In the genomic region with DNA sequence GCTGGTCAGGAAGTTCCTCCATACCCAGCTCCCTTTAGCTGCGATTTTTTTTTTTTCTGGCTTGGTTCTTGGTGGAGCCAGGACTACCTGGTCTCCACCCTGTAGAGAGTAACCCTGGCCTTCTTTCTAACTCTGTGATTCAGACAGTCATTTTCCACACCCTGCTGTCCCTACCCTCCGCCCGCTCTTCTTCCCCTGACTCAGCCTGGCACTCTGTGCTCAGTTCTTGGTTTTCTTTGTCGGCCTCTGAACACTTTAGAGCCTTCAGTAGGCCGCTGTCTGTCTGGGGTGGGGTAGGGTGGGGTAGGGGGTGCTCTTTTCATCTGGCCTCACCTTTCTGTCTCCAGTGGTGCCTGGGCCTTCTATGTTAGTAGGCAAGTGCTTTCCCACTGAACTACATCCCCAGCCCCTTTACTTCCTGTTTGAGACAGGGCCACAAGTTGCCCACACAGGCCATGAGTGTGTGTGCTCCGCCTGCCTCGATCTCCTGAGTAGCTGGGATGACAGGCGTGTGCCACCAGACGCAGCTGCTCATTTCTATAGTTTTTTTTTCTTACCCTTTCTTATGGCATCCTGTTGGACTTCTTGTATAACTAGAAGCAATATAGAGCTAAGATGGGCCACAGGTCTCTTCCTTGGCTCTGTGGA, we compare ENCODE assay signal across 13 mouse cellular contexts. TPM values are rescaled to one million over a fixed set of nuclear protein-coding genes. Genes with fewer than 3 reads are reported as not detected.
A peak's percentile ranks its signal among the peaks of the same experiment; 100 is the strongest.
DNase-seq lines count a peak whose midpoint lies in the region; ATAC-seq lines count a peak whose summit lies in the region.
"Had no signal": no experiment of that assay in that cellular context is flagged by ENCODE, and none has a peak within 500 bp of the region (broad histone marks: within the 10 kb centered on the region; RNA-seq: fewer than 3 reads in every experiment).

No protein-coding gene starts in this region.

- no peak overlapping the region for H3K27ac ChIP-seq in hindbrain, embryonic 13.5 days
- H3K27ac ChIP-seq in hindbrain, embryonic 12.5 days, result no peak overlapping the region
- peak overlapping the region; percentile 83 for H3K27ac ChIP-seq in embryonic facial prominence, embryonic 15.5 days (replicated peaks)
- H3K27ac ChIP-seq: limb, embryonic 12.5 days; neural tube, embryonic 15.5 days had no signal

- H3K9ac ChIP-seq in hindbrain, embryonic 13.5 days, result 0 out of 2 replicates have a peak overlapping the region, but pooled peaks have one; percentile 35
- H3K9ac ChIP-seq in hindbrain, embryonic 12.5 days, result no peak overlapping the region
- H3K9ac ChIP-seq in embryonic facial prominence, embryonic 15.5 days, result no peak overlapping the region
- H3K9ac ChIP-seq: limb, embryonic 12.5 days; neural tube, embryonic 15.5 days had no signal

- no peak for ATAC-seq in hindbrain, embryonic 13.5 days (ENCODE audit: low FRiP score)
- no peak for ATAC-seq in hindbrain, embryonic 12.5 days (ENCODE audit: low FRiP score)
- ATAC-seq in CD4-positive, CD25-positive, alpha-beta regulatory T cell, adult 4 months, result peak; percentile 50
- ATAC-seq in embryonic facial prominence, embryonic 15.5 days (ENCODE audit: insufficient number of reproducible peaks, low FRiP score, low TSS enrichment, low read depth), result no peak
- 0 out of 2 replicates have a peak, but pooled peaks have one; percentile 46 for ATAC-seq in monocyte, adult 5-6 weeks (replicated peaks; ENCODE audit: insufficient number of reproducible peaks, low FRiP score, low TSS enrichment, poor library complexity, severe bottlenecking)

- H3K9me3 ChIP-seq in hindbrain, embryonic 13.5 days, result no peaks in the 10 kb centered on the region
- no peaks in the 10 kb centered on the region for H3K9me3 ChIP-seq in hindbrain, embryonic 12.5 days (replicated peaks)
- H3K9me3 ChIP-seq in embryonic facial prominence, embryonic 15.5 days (replicated peaks), result no peaks in the 10 kb centered on the region
- H3K9me3 ChIP-seq: limb, embryonic 12.5 days; neural tube, embryonic 15.5 days had no signal

- H3K4me3 ChIP-seq in hindbrain, embryonic 13.5 days, result no peak overlapping the region
- no peak overlapping the region for H3K4me3 ChIP-seq in hindbrain, embryonic 12.5 days
- H3K4me3 ChIP-seq in embryonic facial prominence, embryonic 15.5 days (replicated peaks), result no peak overlapping the region
- H3K4me3 ChIP-seq: limb, embryonic 12.5 days; neural tube, embryonic 15.5 days had no signal

- peaks cover 57% of the 10 kb centered on the region for H3K4me1 ChIP-seq in hindbrain, embryonic 13.5 days (replicated peaks)
- peaks cover 44% of the 10 kb centered on the region for H3K4me1 ChIP-seq in hindbrain, embryonic 12.5 days
- H3K4me1 ChIP-seq in embryonic facial prominence, embryonic 15.5 days, result peaks cover 82% of the 10 kb centered on the region

- WGBS in hindbrain, embryonic 13.5 days, result 86% methylated on average over 9 of the region's 9 CpGs
- 84% methylated on average over 9 of the region's 9 CpGs for WGBS in hindbrain, embryonic 12.5 days
- 61% methylated on average over 9 of the region's 9 CpGs for WGBS in embryonic facial prominence, embryonic 15.5 days

- DNase-seq in cerebellum, adult 9-11 months, result no peak
- DNase-seq in layer of hippocampus, adult 9-10 months (ENCODE audit: low spot score), result no peak
- DNase-seq in cerebellum, postnatal 36 days, result no peak
- DNase-seq: cerebellum, postnatal 14 days had no signal

- no peaks in the 10 kb centered on the region for H3K27me3 ChIP-seq in hindbrain, embryonic 13.5 days
- no peaks in the 10 kb centered on the region for H3K27me3 ChIP-seq in hindbrain, embryonic 12.5 days
- no peaks in the 10 kb centered on the region for H3K27me3 ChIP-seq in embryonic facial prominence, embryonic 15.5 days
- H3K27me3 ChIP-seq: limb, embryonic 12.5 days; neural tube, embryonic 15.5 days had no signal

- H3K4me2 ChIP-seq in hindbrain, embryonic 13.5 days, result no peak overlapping the region
- H3K4me2 ChIP-seq in hindbrain, embryonic 12.5 days (replicated peaks), result no peak overlapping the region
- H3K4me2 ChIP-seq in embryonic facial prominence, embryonic 15.5 days (replicated peaks), result no peak overlapping the region
- H3K4me2 ChIP-seq: limb, embryonic 12.5 days; neural tube, embryonic 15.5 days had no signal

- H3K36me3 ChIP-seq in hindbrain, embryonic 13.5 days, result no peaks in the 10 kb centered on the region
- H3K36me3 ChIP-seq in hindbrain, embryonic 12.5 days, result no peaks in the 10 kb centered on the region
- no peaks in the 10 kb centered on the region for H3K36me3 ChIP-seq in embryonic facial prominence, embryonic 15.5 days
- H3K36me3 ChIP-seq: neural tube, embryonic 15.5 days had no signal

RNA-seq across cellular contexts. Expression of a gene that starts 17.2 kb away (rescaled TPM):
- polyA plus RNA-seq in hindbrain, embryonic 13.5 days (2015; fragmentation: Nextera tagmentation; extraction: Ambion mirVana), result 14.2 and 15.3 TPM in 2 replicates
- 17.3 and 19.1 TPM in 2 replicates for polyA plus RNA-seq in hindbrain, embryonic 12.5 days (2016; fragmentation: Nextera tagmentation; extraction: Ambion mirVana)
- polyA plus RNA-seq in CD4-positive, CD25-positive, alpha-beta regulatory T cell, adult 4 months (2017; shearing (Covaris generic)), result 1 to 10 TPM; 5.6 to 8.4 TPM
- polyA plus RNA-seq in embryonic facial prominence, embryonic 15.5 days (2015; fragmentation: Nextera tagmentation; extraction: Ambion mirVana), result 16.7 and 20.3 TPM in 2 replicates
- total RNA-seq in monocyte, adult 5-6 weeks (2017), result 50.8 to 81.3 TPM (median 55.8 TPM) in 3 replicates

RNA-seq across cellular contexts. Expression of a gene that starts 35.8 kb away (rescaled TPM):
- polyA plus RNA-seq in hindbrain, embryonic 13.5 days (2015; fragmentation: Nextera tagmentation; extraction: Ambion mirVana), result not detected in 2 replicates
- polyA plus RNA-seq in hindbrain, embryonic 12.5 days (2016; fragmentation: Nextera tagmentation; extraction: Ambion mirVana), result not detected in 2 replicates
- under 1 TPM in 1 of 2 experiments, not detected in 1; 0.71 TPM for polyA plus RNA-seq in CD4-positive, CD25-positive, alpha-beta regulatory T cell, adult 4 months (2017; shearing (Covaris generic))
- polyA plus RNA-seq in embryonic facial prominence, embryonic 15.5 days (2015; fragmentation: Nextera tagmentation; extraction: Ambion mirVana), result not detected in 2 replicates
- not detected in 3 replicates for total RNA-seq in monocyte, adult 5-6 weeks (2017)
- polyA plus RNA-seq: heart, postnatal 0 days; limb, embryonic 12.5 days; neural tube, embryonic 15.5 days; urinary bladder, adult 2 months had no signal

RNA-seq across cellular contexts. Expression of a gene that starts 39.2 kb away (rescaled TPM):
- not detected in 2 replicates for polyA plus RNA-seq in hindbrain, embryonic 13.5 days (2015; fragmentation: Nextera tagmentation; extraction: Ambion mirVana)
- polyA plus RNA-seq in hindbrain, embryonic 12.5 days (2016; fragmentation: Nextera tagmentation; extraction: Ambion mirVana), result not detected in 2 replicates
- 1 to 10 TPM; 1.4 to 2.1 TPM for polyA plus RNA-seq in CD4-positive, CD25-positive, alpha-beta regulatory T cell, adult 4 months (2017; shearing (Covaris generic))
- 0.49 and 0.65 TPM in 2 replicates for polyA plus RNA-seq in embryonic facial prominence, embryonic 15.5 days (2015; fragmentation: Nextera tagmentation; extraction: Ambion mirVana)
- 2.1 to 17.4 TPM (median 5.5 TPM) in 3 replicates for total RNA-seq in monocyte, adult 5-6 weeks (2017)
- polyA plus RNA-seq: heart, postnatal 0 days; limb, embryonic 12.5 days had no signal

RNA-seq across cellular contexts. Expression of a gene that starts 40.0 kb away (rescaled TPM):
- 9.0 and 10.1 TPM in 2 replicates for polyA plus RNA-seq in hindbrain, embryonic 13.5 days (2015; fragmentation: Nextera tagmentation; extraction: Ambion mirVana)
- 7.2 and 7.8 TPM in 2 replicates for polyA plus RNA-seq in hindbrain, embryonic 12.5 days (2016; fragmentation: Nextera tagmentation; extraction: Ambion mirVana)
- 1 to 10 TPM; 2.7 to 3.9 TPM for polyA plus RNA-seq in CD4-positive, CD25-positive, alpha-beta regulatory T cell, adult 4 months (2017; shearing (Covaris generic))
- 10.3 and 13.2 TPM in 2 replicates for polyA plus RNA-seq in embryonic facial prominence, embryonic 15.5 days (2015; fragmentation: Nextera tagmentation; extraction: Ambion mirVana)
- total RNA-seq in monocyte, adult 5-6 weeks (2017), result 5.1 to 22.0 TPM (median 11.1 TPM) in 3 replicates

RNA-seq across cellular contexts. Expression of a gene that starts 47.1 kb away (rescaled TPM):
- polyA plus RNA-seq in hindbrain, embryonic 13.5 days (2015; fragmentation: Nextera tagmentation; extraction: Ambion mirVana), result not detected in 2 replicates
- polyA plus RNA-seq in hindbrain, embryonic 12.5 days (2016; fragmentation: Nextera tagmentation; extraction: Ambion mirVana), result not detected in 2 replicates
- not detected for polyA plus RNA-seq in CD4-positive, CD25-positive, alpha-beta regulatory T cell, adult 4 months (2017; shearing (Covaris generic))
- 1.1 and 3.3 TPM in 2 replicates for polyA plus RNA-seq in embryonic facial prominence, embryonic 15.5 days (2015; fragmentation: Nextera tagmentation; extraction: Ambion mirVana)
- total RNA-seq in monocyte, adult 5-6 weeks (2017), result not detected in 3 replicates
- polyA plus RNA-seq: heart, postnatal 0 days; limb, embryonic 12.5 days; neural tube, embryonic 15.5 days; urinary bladder, adult 2 months had no signal

Comparison
In these comparisons a context has a peak if more than half of its experiments do, and no peak if none do; other contexts are left out.
1. ATAC-seq: peak in CD4-positive, CD25-positive, alpha-beta regulatory T cell, adult 4 months (single experiment) and monocyte, adult 5-6 weeks (single experiment); none in hindbrain, embryonic 13.5 days (single experiment), hindbrain, embryonic 12.5 days (single experiment) and embryonic facial prominence, embryonic 15.5 days (single experiment).